Mouse (Mus musculus) kidney, postnatal 0 days (tissue): ENCODE measurements around the gene Ap3s2. TPM values are rescaled to one million over a fixed set of nuclear protein-coding genes. Genes with fewer than 3 reads are reported as not detected.

Source experiments
- ATAC-seq: fragments of 200-750 bp; cut with Nextera tagmentation; replicated peaks from 2 replicates; pipeline ENCODE4 v1.8.0; 2017; ENCODE audit warnings: low read depth, moderate number of reproducible peaks, moderate TSS enrichment, moderate library complexity; ENCODE audit not compliant: low FRiP score
- DNase-seq: peaks from one replicate; pipeline ENCODE4 v3.0.0-alpha.2; 2016; ENCODE audit warnings: low spot score
- H3K27ac ChIP-seq: fragments of 300-500 bp; sonication (generic); 2 replicates; pipeline ENCODE4 v1.5.1; 2014; ENCODE audit warnings: mild to moderate bottlenecking
- H3K27me3 ChIP-seq: fragments of 300-500 bp; sonication (generic); 2 replicates; pipeline ENCODE4 v1.6.1; 2014; ENCODE audit warnings: low read length, mixed read lengths; ENCODE audit not compliant: insufficient read depth
- H3K36me3 ChIP-seq: fragments of 300-500 bp; sonication (generic); 2 replicates; pipeline ENCODE4 v1.6.1; 2014; ENCODE audit warnings: low read length, mixed read lengths; ENCODE audit not compliant: insufficient read depth
- H3K4me1 ChIP-seq: fragments of 300-500 bp; sonication (generic); replicated peaks from 2 replicates; pipeline ENCODE4 v1.6.1; 2014; ENCODE audit warnings: antibody characterized with exemption, low read length, mixed read lengths; ENCODE audit not compliant: insufficient read depth
- H3K4me2 ChIP-seq: fragments of 300-500 bp; sonication (generic); 2 replicates; pipeline ENCODE4 v1.6.1; 2014; ENCODE audit warnings: mild to moderate bottlenecking, low read length, moderate library complexity, mixed read lengths
- H3K4me3 ChIP-seq: fragments of 300-500 bp; sonication (generic); replicated peaks from 2 replicates; pipeline ENCODE4 v1.5.1; 2014; ENCODE audit warnings: low read depth, low read length
- H3K9ac ChIP-seq: fragments of 300-500 bp; sonication (generic); 2 replicates; pipeline ENCODE4 v1.6.1; 2014; ENCODE audit warnings: low read depth, low read length
- H3K9me3 ChIP-seq: fragments of 300-500 bp; sonication (generic); replicated peaks from 2 replicates; pipeline ENCODE4 v1.6.1; 2016; ENCODE audit warnings: low read length, inconsistent platforms, mixed read lengths
- CTCF ChIP-seq: IDR thresholded peaks from 2 replicates; pipeline ENCODE4 v1.5.1; 2016; ENCODE audit warnings: antibody characterized with exemption, low read depth, mild to moderate bottlenecking, moderate library complexity
- WGBS: fragments of 180-500 bp; shearing (Covaris S2); extraction: QIAGEN DNeasy Blood & Tissue Kit; methylation state at CpG from one replicate; pipeline ENCODE4 v1.1.7; 2014; 5-methylcytosine and 5-hydroxymethylcytosine counted together
- polyA plus RNA-seq: library from polyadenylated mRNA; unstranded; fragments of >200 nt; fragmentation: Nextera tagmentation; extraction: Ambion mirVana; gene quantifications from 2 replicates; pipeline ENCODE4 v1.2.1, GENCODE M21; 2015

Gene Ap3s2
- polyA plus RNA-seq = 31.5 and 37.7 TPM in 2 replicates

- DNase-seq (peak; percentile 93), ATAC-seq (peak; percentile 93)
- H3K27ac ChIP-seq = peak within 1 kb of the TSS; percentile 79
- 0 out of 2 replicates have a peak, but pooled peaks cover 4% of the 10 kb centered on the region for H3K36me3 ChIP-seq
- H3K4me3 ChIP-seq = peak within 1 kb of the TSS; percentile 77
- H3K4me2 ChIP-seq = peak within 1 kb of the TSS; percentile 77
- H3K4me1 ChIP-seq = peaks cover 6% of the 10 kb centered on the region; the same call in 1 of the 2 replicates
- H3K9me3 ChIP-seq = no peaks in the 10 kb centered on the region
- H3K27me3 ChIP-seq = no peaks in the 10 kb centered on the region
- TF ChIP-seq CTCF = 0 out of 2 replicates have a peak, but pooled peaks have one; percentile 9
- peak within 1 kb of the TSS; percentile 81 for H3K9ac ChIP-seq
- WGBS = under 1% methylated on average over 34 of the region's 34 CpGs
Observed at GRCm38 (mm10) chr7:79920344-79920983, at the start of gene Ap3s2. Gene Ap3s2, minus strand, starts transcription at chr7:79920649.

GRCm38 (mm10) chr7:79968326-79968725 is 47.9 kb upstream of the Ap3s2 start:
- 81% methylated on average over 6 of the region's 6 CpGs for WGBS
- no peak overlapping the region for H3K9ac ChIP-seq
- H3K4me3 ChIP-seq = no peak overlapping the region
- ATAC-seq = no peak
- no peaks in the 10 kb centered on the region for H3K4me1 ChIP-seq
- TF ChIP-seq CTCF = no peak
- H3K27me3 ChIP-seq = no peaks in the 10 kb centered on the region
- no peak overlapping the region for H3K27ac ChIP-seq
- H3K36me3 ChIP-seq = no peaks in the 10 kb centered on the region
- H3K4me2 ChIP-seq = no peak overlapping the region
- DNase-seq = no peak
- H3K9me3 ChIP-seq = no peaks in the 10 kb centered on the region

GRCm38 (mm10) chr7:79961600-79961999 is 41.2 kb upstream of the Ap3s2 start:
- H3K4me3 ChIP-seq = no peak overlapping the region
- no peak overlapping the region for H3K9ac ChIP-seq
- TF ChIP-seq CTCF = peak; percentile 9; the same call in 1 of the 2 replicates
- ATAC-seq = no peak
- WGBS = 58% methylated on average over 1 of the region's 1 CpGs
- no peak for DNase-seq
- H3K27me3 ChIP-seq = no peaks in the 10 kb centered on the region
- H3K9me3 ChIP-seq = no peaks in the 10 kb centered on the region
- H3K27ac ChIP-seq = no peak overlapping the region
- no peaks in the 10 kb centered on the region for H3K36me3 ChIP-seq
- no peaks in the 10 kb centered on the region for H3K4me1 ChIP-seq
- no peak overlapping the region for H3K4me2 ChIP-seq

GRCm38 (mm10) chr7:79956131-79956530 is 35.7 kb upstream of the Ap3s2 start:
- H3K4me1 ChIP-seq = no peaks in the 10 kb centered on the region
- no peaks in the 10 kb centered on the region for H3K27me3 ChIP-seq
- no peak overlapping the region for H3K4me3 ChIP-seq
- no peak overlapping the region for H3K9ac ChIP-seq
- DNase-seq (no peak), ATAC-seq (no peak)
- no peak for TF ChIP-seq CTCF
- no peak overlapping the region for H3K27ac ChIP-seq
- H3K4me2 ChIP-seq = no peak overlapping the region
- no peaks in the 10 kb centered on the region for H3K36me3 ChIP-seq
- WGBS = 84% methylated on average over 1 of the region's 1 CpGs
- H3K9me3 ChIP-seq = no peaks in the 10 kb centered on the region

GRCm38 (mm10) chr7:79954890-79955289 is 34.4 kb upstream of the Ap3s2 start:
- no peaks in the 10 kb centered on the region for H3K27me3 ChIP-seq
- no peaks in the 10 kb centered on the region for H3K36me3 ChIP-seq
- H3K4me3 ChIP-seq = no peak overlapping the region
- TF ChIP-seq CTCF = no peak
- ATAC-seq = no peak
- H3K4me2 ChIP-seq = no peak overlapping the region
- H3K4me1 ChIP-seq = no peaks in the 10 kb centered on the region
- no peak overlapping the region for H3K9ac ChIP-seq
- no peak for DNase-seq
- no peak overlapping the region for H3K27ac ChIP-seq
- 100% methylated on average over 1 of the region's 1 CpGs for WGBS
- no peaks in the 10 kb centered on the region for H3K9me3 ChIP-seq

GRCm38 (mm10) chr7:79951038-79951437 is 30.6 kb upstream of the Ap3s2 start:
- 83% methylated on average over 3 of the region's 3 CpGs for WGBS
- DNase-seq = no peak
- Histone ChIP-seq H3K4me2 (no peak overlapping the region), H3K4me1 (no peaks in the 10 kb centered on the region), H3K27me3 (no peaks in the 10 kb centered on the region), H3K9me3 (no peaks in the 10 kb centered on the region), H3K4me3 (no peak overlapping the region), H3K9ac (no peak overlapping the region), H3K36me3 (no peaks in the 10 kb centered on the region), H3K27ac (no peak overlapping the region)
- TF ChIP-seq CTCF = no peak
- ATAC-seq = no peak

GRCm38 (mm10) chr7:79950236-79950635 is 29.8 kb upstream of the Ap3s2 start:
- Histone ChIP-seq H3K4me2 (no peak overlapping the region), H3K4me1 (no peaks in the 10 kb centered on the region), H3K36me3 (no peaks in the 10 kb centered on the region), H3K9me3 (no peaks in the 10 kb centered on the region), H3K9ac (no peak overlapping the region), H3K27me3 (no peaks in the 10 kb centered on the region), H3K27ac (no peak overlapping the region), H3K4me3 (no peak overlapping the region)
- DNase-seq = peak; percentile 46
- no peak for ATAC-seq
- 43% methylated on average over 6 of the region's 6 CpGs for WGBS
- TF ChIP-seq CTCF = no peak
